Mouse (Mus musculus) lung, postnatal 14 days (tissue): ENCODE results near the gene Eipr1.
"Not testable (repeated sequence)": the region's sequence is repeated elsewhere in the genome, so short reads cannot be mapped to it uniquely, and the experiment has no call there.

ENCODE experiments used
- DNase-seq: peaks from one replicate; pipeline ENCODE4 v3.0.0; 2021

Gene Eipr1

GRCm38 (mm10) chr12:28898307-28898706 is 146.7 kb downstream of the Eipr1 start:
- no peak for DNase-seq

GRCm38 (mm10) chr12:28899696-28900095 is 148.1 kb downstream of the Eipr1 start:
- no peak for DNase-seq

- no peak for DNase-seq
Observed at GRCm38 (mm10) chr12:28900341-28900740, 148.7 kb downstream of the Eipr1 start.

GRCm38 (mm10) chr12:28902132-28902531 is 150.5 kb downstream of the Eipr1 start:
- DNase-seq, result no peak

- DNase-seq, result no peak
Observed at GRCm38 (mm10) chr12:28903082-28903481, 151.5 kb downstream of the Eipr1 start.

GRCm38 (mm10) chr12:28905486-28905885 is 153.9 kb downstream of the Eipr1 start:
- no peak for DNase-seq

GRCm38 (mm10) chr12:28906016-28906415 is 154.4 kb downstream of the Eipr1 start:
- no peak for DNase-seq

- DNase-seq, result no peak
Observed at GRCm38 (mm10) chr12:28906809-28907297, 155.2 kb downstream of the Eipr1 start.

GRCm38 (mm10) chr12:28907814-28908213 is 156.2 kb downstream of the Eipr1 start:
- no peak for DNase-seq

- no peak for DNase-seq
Observed at GRCm38 (mm10) chr12:28909851-28910250, 158.2 kb downstream of the Eipr1 start.

GRCm38 (mm10) chr12:28910568-28910967 is 159.0 kb downstream of the Eipr1 start:
- no peak for DNase-seq

GRCm38 (mm10) chr12:28912351-28912936 is 160.8 kb downstream of the Eipr1 start:
- DNase-seq, result no peak

- no peak for DNase-seq
Observed at GRCm38 (mm10) chr12:28913099-28913498, 161.5 kb downstream of the Eipr1 start.

- not testable (repeated sequence) for DNase-seq
Observed at GRCm38 (mm10) chr12:28914056-28914455, 162.5 kb downstream of the Eipr1 start.
